Mouse (Mus musculus): ENCODE data around the gene Chac1.

GRCm38 (mm10) chr2:119334964-119335525 is 16.0 kb upstream of the Chac1 start:
- no peak for TF ChIP-seq CTCF (conservative IDR thresholded peaks at IDR 0.05; ENCODE audit: insufficient read depth, insufficient read length, low read depth, low read length)
- no peak for TF ChIP-seq POLR2A (IDR thresholded peaks at IDR 0.05; ENCODE audit: low read depth, low read length)
